ENCODE assay signal across 27 mouse cellular contexts in genomic region chr10:128227592-128227991, GRCm38 (mm10). TPM values are rescaled to one million over a fixed set of nuclear protein-coding genes. Genes with fewer than 3 reads are reported as not detected.
DNase-seq lines count a peak whose midpoint lies in the region; ATAC-seq and TF ChIP-seq lines count a peak whose summit lies in the region.
"Had no signal": no experiment of that assay in that cellular context is flagged by ENCODE, and none has a peak within 500 bp of the region (broad histone marks: within the 10 kb centered on the region; RNA-seq: fewer than 3 reads in every experiment).

No protein-coding gene starts in this region.

- H3K9ac ChIP-seq in limb, embryonic 12.5 days (replicated peaks): no peak overlapping the region
- H3K9ac ChIP-seq in MEL (ENCODE audit: control insufficient read depth, low read depth, low read length, poor library complexity, severe bottlenecking): 0 out of 2 replicates have a peak overlapping the region, but pooled peaks have one; percentile 8
- H3K9ac ChIP-seq in intestine, postnatal 0 days (ENCODE audit: low read depth, low read length): no peak overlapping the region
- H3K9ac ChIP-seq in intestine, embryonic 15.5 days: no peak overlapping the region
- H3K9ac ChIP-seq: forebrain, embryonic 13.5 days; heart, embryonic 15.5 days; hindbrain, embryonic 12.5 days; hindbrain, embryonic 15.5 days had no signal

- no peak for TF ChIP-seq CTCF in MEL (IDR thresholded peaks at IDR 0.05 in 2 of 3, conservative IDR thresholded peaks at IDR 0.05 in 1 of 3; ENCODE audit: control insufficient read depth in 1 of 3, insufficient read depth in 1 of 3, low read depth in 2 of 3, low read length in 3 of 3, poor library complexity in 1 of 3, severe bottlenecking in 1 of 3)
- TF ChIP-seq CTCF in intestine, postnatal 0 days (IDR thresholded peaks at IDR 0.05; ENCODE audit: low read depth): no peak

- WGBS in limb, embryonic 12.5 days: 83% methylated on average over 9 of the region's 9 CpGs
- WGBS in limb, embryonic 10.5 days: 88% methylated on average over 9 of the region's 9 CpGs
- 74% methylated on average over 9 of the region's 9 CpGs for WGBS in intestine, postnatal 0 days
- WGBS in intestine, embryonic 15.5 days: 79% methylated on average over 9 of the region's 9 CpGs

- TF ChIP-seq POLR2A in MEL (IDR thresholded peaks at IDR 0.05; ENCODE audit: control insufficient read depth in 1 of 2, insufficient read depth in 1 of 2, low read depth in 1 of 2, low read length in 2 of 2, poor library complexity in 1 of 2): no peak

- TF ChIP-seq RAD21 in MEL (IDR thresholded peaks at IDR 0.05; ENCODE audit: low read depth, low read length): no peak

- H3K36me3 ChIP-seq in limb, embryonic 12.5 days: no peaks in the 10 kb centered on the region
- H3K36me3 ChIP-seq in limb, embryonic 10.5 days: no peaks in the 10 kb centered on the region
- peaks cover 0 to 8% of the 10 kb centered on the region in 2 experiments; a peak in 2 of 4 replicates for H3K36me3 ChIP-seq in MEL (ENCODE audit: control insufficient read depth in 1 of 2, insufficient read depth in 2 of 2, low read length in 2 of 2)
- no peaks in the 10 kb centered on the region for H3K36me3 ChIP-seq in intestine, postnatal 0 days (ENCODE audit: control insufficient read depth, insufficient read depth)
- no peaks in the 10 kb centered on the region for H3K36me3 ChIP-seq in intestine, embryonic 15.5 days
- H3K36me3 ChIP-seq: forebrain, embryonic 10.5 days; heart, embryonic 10.5 days; heart, embryonic 15.5 days; hindbrain, embryonic 12.5 days; hindbrain, embryonic 15.5 days had no signal

- no peak for TF ChIP-seq EP300 in MEL (IDR thresholded peaks at IDR 0.05; ENCODE audit: low read depth in 1 of 2, low read length in 2 of 2)

- H3K27ac ChIP-seq in limb, embryonic 12.5 days: peak overlapping the region; percentile 23; the same call in 1 of the 2 replicates
- H3K27ac ChIP-seq in limb, embryonic 10.5 days: no peak overlapping the region
- no peak overlapping the region for H3K27ac ChIP-seq in MEL (ENCODE audit: control insufficient read depth, low read depth, low read length)
- no peak overlapping the region for H3K27ac ChIP-seq in intestine, postnatal 0 days (ENCODE audit: low read depth, low read length)
- no peak overlapping the region for H3K27ac ChIP-seq in intestine, embryonic 15.5 days
- H3K27ac ChIP-seq: forebrain, embryonic 10.5 days; forebrain, embryonic 13.5 days; heart, adult 2 months; heart, embryonic 10.5 days; heart, embryonic 15.5 days; hindbrain, embryonic 12.5 days; hindbrain, embryonic 15.5 days had no signal

- peaks cover 38% of the 10 kb centered on the region for H3K4me1 ChIP-seq in limb, embryonic 12.5 days (replicated peaks)
- peaks cover 38% of the 10 kb centered on the region for H3K4me1 ChIP-seq in limb, embryonic 10.5 days
- peaks cover 3 to 11% of the 10 kb centered on the region in 2 experiments for H3K4me1 ChIP-seq in MEL (ENCODE audit: control insufficient read depth in 1 of 2, insufficient read depth in 2 of 2, low read length in 2 of 2)
- H3K4me1 ChIP-seq in intestine, postnatal 0 days (replicated peaks; ENCODE audit: control insufficient read depth, insufficient read depth, low read length): no peaks in the 10 kb centered on the region
- H3K4me1 ChIP-seq in intestine, embryonic 15.5 days (replicated peaks): peaks cover 8% of the 10 kb centered on the region; the same call in 1 of the 2 replicates
- H3K4me1 ChIP-seq: hindbrain, embryonic 12.5 days had no signal

- peaks cover 6% of the 10 kb centered on the region for H3K79me2 ChIP-seq in MEL (ENCODE audit: control insufficient read depth, insufficient read depth, low read length, poor library complexity)

- no peaks in the 10 kb centered on the region for H3K27me3 ChIP-seq in limb, embryonic 12.5 days
- no peaks in the 10 kb centered on the region for H3K27me3 ChIP-seq in limb, embryonic 10.5 days (ENCODE audit: low read depth, poor library complexity, severe bottlenecking)
- no peaks in the 10 kb centered on the region for H3K27me3 ChIP-seq in MEL (ENCODE audit: control insufficient read depth in 1 of 2, insufficient read depth in 2 of 2, low read length in 2 of 2)
- no peaks in the 10 kb centered on the region for H3K27me3 ChIP-seq in intestine, postnatal 0 days (replicated peaks; ENCODE audit: control insufficient read depth, insufficient read depth, low read length)
- no peaks in the 10 kb centered on the region for H3K27me3 ChIP-seq in intestine, embryonic 15.5 days (replicated peaks)
- H3K27me3 ChIP-seq: forebrain, embryonic 13.5 days; heart, embryonic 15.5 days; hindbrain, embryonic 12.5 days; hindbrain, embryonic 15.5 days had no signal

- no peak for ATAC-seq in limb, embryonic 12.5 days (ENCODE audit: insufficient number of reproducible peaks, insufficient read depth, low FRiP score, low TSS enrichment, low read depth)
- peak; percentile 13; the same call in 1 of the 2 replicates for ATAC-seq in megakaryocyte progenitor cell, adult 5-6 weeks (replicated peaks; ENCODE audit: poor library complexity)
- ATAC-seq in intestine, postnatal 0 days: no peak
- ATAC-seq in intestine, embryonic 15.5 days: no peak
- ATAC-seq: forebrain, embryonic 13.5 days; forebrain, embryonic 16.5 days had no signal

- H3K4me2 ChIP-seq in limb, embryonic 12.5 days: no peak overlapping the region
- no peak overlapping the region for H3K4me2 ChIP-seq in intestine, postnatal 0 days (replicated peaks; ENCODE audit: low read depth)
- no peak overlapping the region for H3K4me2 ChIP-seq in intestine, embryonic 15.5 days (replicated peaks)
- H3K4me2 ChIP-seq: forebrain, embryonic 13.5 days; heart, embryonic 15.5 days; hindbrain, embryonic 12.5 days; hindbrain, embryonic 15.5 days had no signal

- no peak for DNase-seq in limb, embryonic 10.5 days (ENCODE audit: low spot score)
- DNase-seq in MEL (ENCODE audit: low read depth, low spot score): peak; percentile 63
- DNase-seq: adrenal gland, adult 8-10 months; adrenal gland, postnatal 25 days; cerebellum, adult 18-20 months; cerebellum, adult 9-10 months; cerebellum, postnatal 14 days; gastrocnemius, postnatal 10 days; gastrocnemius, postnatal 36 days; heart, adult 2 months; heart, postnatal 14 days had no signal

- H3K9me3 ChIP-seq in limb, embryonic 12.5 days: no peaks in the 10 kb centered on the region
- no peaks in the 10 kb centered on the region for H3K9me3 ChIP-seq in limb, embryonic 10.5 days (replicated peaks)
- H3K9me3 ChIP-seq in MEL (replicated peaks; ENCODE audit: insufficient read depth, low read length): no peaks in the 10 kb centered on the region
- H3K9me3 ChIP-seq in intestine, postnatal 0 days (ENCODE audit: control insufficient read depth): no peaks in the 10 kb centered on the region
- H3K9me3 ChIP-seq in intestine, embryonic 15.5 days: no peaks in the 10 kb centered on the region
- H3K9me3 ChIP-seq: forebrain, embryonic 10.5 days; forebrain, embryonic 13.5 days; heart, embryonic 10.5 days; heart, embryonic 15.5 days; hindbrain, embryonic 12.5 days; hindbrain, embryonic 15.5 days had no signal

- no peak overlapping the region for H3K4me3 ChIP-seq in limb, embryonic 12.5 days (replicated peaks)
- H3K4me3 ChIP-seq in limb, embryonic 10.5 days: no peak overlapping the region
- H3K4me3 ChIP-seq in MEL (ENCODE audit: control insufficient read depth in 1 of 2, insufficient read depth in 1 of 2, low read depth in 2 of 2, low read length in 2 of 2): no peak overlapping the region
- no peak overlapping the region for H3K4me3 ChIP-seq in intestine, postnatal 0 days (ENCODE audit: low read depth, low read length)
- H3K4me3 ChIP-seq in intestine, embryonic 15.5 days (replicated peaks): no peak overlapping the region
- H3K4me3 ChIP-seq: forebrain, embryonic 10.5 days; forebrain, embryonic 13.5 days; heart, adult 2 months; heart, embryonic 10.5 days; heart, embryonic 15.5 days; hindbrain, embryonic 12.5 days; hindbrain, embryonic 15.5 days had no signal

RNA-seq across cellular contexts. Expression of gene Mip, which starts 2.0 kb away (rescaled TPM):
- polyA plus RNA-seq in limb, embryonic 12.5 days (2016; fragmentation: Nextera tagmentation; extraction: Ambion mirVana): 0.38 and 0.44 TPM in 2 replicates
- polyA plus RNA-seq in limb, embryonic 10.5 days (2016; fragmentation: Nextera tagmentation; extraction: Ambion mirVana): 0.08 and 0.33 TPM in 2 replicates
- not detected in 2 replicates for total RNA-seq in MEL (2012; rRNA removed)
- polyA plus RNA-seq in MEL (2012; ENCODE audit: insufficient read depth in 1 of 2, insufficient read length in 2 of 2, low read depth in 1 of 2, low replicate concordance in 2 of 2, missing spikeins in 1 of 2): under 1 TPM in 1 of 2 experiments, not detected in 1; 0.04 TPM
- 0.22 and 0.32 TPM in 2 replicates for total RNA-seq in megakaryocyte progenitor cell, adult 5-6 weeks (2015)
- 0.10 and 0.29 TPM in 2 replicates for total RNA-seq in megakaryocyte progenitor cell, adult 5-6 weeks (2017)
- polyA plus RNA-seq in intestine, postnatal 0 days (2015; fragmentation: Nextera tagmentation; extraction: Ambion mirVana): not detected in 2 replicates
- 0.19 TPM in 1 of 2 replicates, not detected in the other for polyA plus RNA-seq in intestine, embryonic 15.5 days (2015; fragmentation: Nextera tagmentation; extraction: Ambion mirVana)
- total RNA-seq: adrenal gland, adult 8-10 months; adrenal gland, postnatal 25 days; gastrocnemius, adult 18-20 months; gastrocnemius, postnatal 10 days; gastrocnemius, postnatal 36 days; heart, adult 2 months; heart, postnatal 14 days had no signal
- polyA plus RNA-seq: embryonic facial prominence, embryonic 11.5 days; forebrain, embryonic 16.5 days; heart, adult 2 months; heart, embryonic 10.5 days; heart, embryonic 15.5 days; hindbrain, embryonic 12.5 days; hindbrain, embryonic 15.5 days; intestine, embryonic 14.5 days had no signal

RNA-seq across cellular contexts. Expression of gene Timeless, which starts 4.3 kb away (rescaled TPM):
- polyA plus RNA-seq in limb, embryonic 12.5 days (2016; fragmentation: Nextera tagmentation; extraction: Ambion mirVana): 103 and 108 TPM in 2 replicates
- 127 and 135 TPM in 2 replicates for polyA plus RNA-seq in limb, embryonic 10.5 days (2016; fragmentation: Nextera tagmentation; extraction: Ambion mirVana)
- 49.3 and 50.2 TPM in 2 replicates for total RNA-seq in MEL (2012; rRNA removed)
- polyA plus RNA-seq in MEL (2012; ENCODE audit: insufficient read depth in 1 of 2, insufficient read length in 2 of 2, low read depth in 1 of 2, low replicate concordance in 2 of 2, missing spikeins in 1 of 2): 100 to 1,000 TPM in 1 of 2 experiments, 10 to 100 TPM in 1; 89.8 to 627 TPM
- 23.7 and 33.8 TPM in 2 replicates for total RNA-seq in megakaryocyte progenitor cell, adult 5-6 weeks (2015)
- total RNA-seq in megakaryocyte progenitor cell, adult 5-6 weeks (2017): 70.4 and 86.5 TPM in 2 replicates
- 8.6 and 10.6 TPM in 2 replicates for polyA plus RNA-seq in intestine, postnatal 0 days (2015; fragmentation: Nextera tagmentation; extraction: Ambion mirVana)
- 40.8 and 41.3 TPM in 2 replicates for polyA plus RNA-seq in intestine, embryonic 15.5 days (2015; fragmentation: Nextera tagmentation; extraction: Ambion mirVana)

RNA-seq across cellular contexts. Expression of gene Spryd4, which starts 16.0 kb away (rescaled TPM):
- 31.0 and 32.4 TPM in 2 replicates for polyA plus RNA-seq in limb, embryonic 12.5 days (2016; fragmentation: Nextera tagmentation; extraction: Ambion mirVana)
- 33.3 and 34.4 TPM in 2 replicates for polyA plus RNA-seq in limb, embryonic 10.5 days (2016; fragmentation: Nextera tagmentation; extraction: Ambion mirVana)
- total RNA-seq in MEL (2012; rRNA removed): 13.8 and 17.2 TPM in 2 replicates
- polyA plus RNA-seq in MEL (2012; ENCODE audit: insufficient read depth in 1 of 2, insufficient read length in 2 of 2, low read depth in 1 of 2, low replicate concordance in 2 of 2, missing spikeins in 1 of 2): 10 to 100 TPM in 1 of 2 experiments, not detected in 1; 19.6 TPM
- total RNA-seq in megakaryocyte progenitor cell, adult 5-6 weeks (2015): 16.1 and 20.4 TPM in 2 replicates
- 15.6 and 20.0 TPM in 2 replicates for total RNA-seq in megakaryocyte progenitor cell, adult 5-6 weeks (2017)
- 22.9 and 23.2 TPM in 2 replicates for polyA plus RNA-seq in intestine, postnatal 0 days (2015; fragmentation: Nextera tagmentation; extraction: Ambion mirVana)
- 34.8 and 35.9 TPM in 2 replicates for polyA plus RNA-seq in intestine, embryonic 15.5 days (2015; fragmentation: Nextera tagmentation; extraction: Ambion mirVana)

RNA-seq across cellular contexts. Expression of gene Apon, which starts 26.3 kb away (rescaled TPM):
- polyA plus RNA-seq in limb, embryonic 12.5 days (2016; fragmentation: Nextera tagmentation; extraction: Ambion mirVana): 0.68 and 1.0 TPM in 2 replicates
- polyA plus RNA-seq in limb, embryonic 10.5 days (2016; fragmentation: Nextera tagmentation; extraction: Ambion mirVana): 0.87 and 0.90 TPM in 2 replicates
- total RNA-seq in MEL (2012; rRNA removed): 0.27 and 0.46 TPM in 2 replicates
- under 1 TPM in 1 of 2 experiments, not detected in 1; 0.46 TPM for polyA plus RNA-seq in MEL (2012; ENCODE audit: insufficient read depth in 1 of 2, insufficient read length in 2 of 2, low read depth in 1 of 2, low replicate concordance in 2 of 2, missing spikeins in 1 of 2)
- 0.10 TPM in 1 of 2 replicates, not detected in the other for total RNA-seq in megakaryocyte progenitor cell, adult 5-6 weeks (2015)
- total RNA-seq in megakaryocyte progenitor cell, adult 5-6 weeks (2017): 0.08 and 0.20 TPM in 2 replicates
- not detected in 2 replicates for polyA plus RNA-seq in intestine, postnatal 0 days (2015; fragmentation: Nextera tagmentation; extraction: Ambion mirVana)
- polyA plus RNA-seq in intestine, embryonic 15.5 days (2015; fragmentation: Nextera tagmentation; extraction: Ambion mirVana): 0.26 and 0.35 TPM in 2 replicates
- total RNA-seq: gastrocnemius, postnatal 36 days; heart, adult 2 months; hematopoietic stem cell, adult 5-6 weeks had no signal
- polyA plus RNA-seq: forebrain, embryonic 16.5 days; heart, adult 2 months had no signal

RNA-seq across cellular contexts. Expression of gene Gls2, which starts 33.3 kb away (rescaled TPM):
- 1.5 and 2.3 TPM in 2 replicates for polyA plus RNA-seq in limb, embryonic 12.5 days (2016; fragmentation: Nextera tagmentation; extraction: Ambion mirVana)
- 1.7 and 1.9 TPM in 2 replicates for polyA plus RNA-seq in limb, embryonic 10.5 days (2016; fragmentation: Nextera tagmentation; extraction: Ambion mirVana)
- total RNA-seq in MEL (2012; rRNA removed): 11.8 and 15.6 TPM in 2 replicates
- 10 to 100 TPM in 1 of 2 experiments, not detected in 1; 17.8 TPM for polyA plus RNA-seq in MEL (2012; ENCODE audit: insufficient read depth in 1 of 2, insufficient read length in 2 of 2, low read depth in 1 of 2, low replicate concordance in 2 of 2, missing spikeins in 1 of 2)
- total RNA-seq in megakaryocyte progenitor cell, adult 5-6 weeks (2015): 1.2 and 1.4 TPM in 2 replicates
- 0.67 and 3.6 TPM in 2 replicates for total RNA-seq in megakaryocyte progenitor cell, adult 5-6 weeks (2017)
- 0.37 and 0.42 TPM in 2 replicates for polyA plus RNA-seq in intestine, postnatal 0 days (2015; fragmentation: Nextera tagmentation; extraction: Ambion mirVana)
- polyA plus RNA-seq in intestine, embryonic 15.5 days (2015; fragmentation: Nextera tagmentation; extraction: Ambion mirVana): 1.8 and 3.3 TPM in 2 replicates
- total RNA-seq: granulocyte monocyte progenitor cell, adult 5-6 weeks had no signal
